Mouse (Mus musculus): ENCODE measurements around the gene Neurl1a. TPM values are rescaled to one million over a fixed set of nuclear protein-coding genes. Genes with fewer than 3 reads are reported as not detected.

Neurl1a gene
- polyA plus RNA-seq, 1 experiment, result 4.6 TPM

DNA sequence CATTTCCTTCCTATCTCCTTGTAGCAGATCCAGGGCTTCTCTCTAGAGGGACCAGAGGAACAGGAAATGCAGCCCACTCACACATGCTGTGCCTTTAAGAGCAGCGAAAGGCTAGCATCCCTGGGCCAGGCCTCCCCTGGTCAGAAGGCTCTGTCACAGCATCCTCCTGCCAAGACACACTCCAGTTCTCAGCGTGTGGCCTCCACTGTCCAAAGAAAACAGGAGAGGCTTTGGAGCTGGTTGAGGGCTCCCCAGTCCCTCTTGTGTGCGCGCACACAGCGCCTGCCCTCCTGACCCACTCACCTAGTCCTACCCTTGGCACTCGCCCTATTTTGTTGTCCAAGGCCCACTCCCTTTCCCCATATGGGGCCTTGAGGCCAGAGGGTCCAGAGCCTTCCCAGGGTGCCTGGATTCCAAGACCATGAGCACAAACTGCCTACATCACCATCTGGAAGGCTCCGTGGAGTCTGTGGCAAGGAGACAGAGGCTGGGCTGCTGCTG lies 113.9 kb downstream of the Neurl1a start:
- TF ChIP-seq CTCF (IDR thresholded peaks at IDR 0.05; ENCODE audit: control insufficient read depth, insufficient read depth, low read length) (no peak), POLR2A (IDR thresholded peaks at IDR 0.05; ENCODE audit: borderline replicate concordance, control insufficient read depth, low read depth, low read length) (no peak)
- Histone ChIP-seq H3K27ac (ENCODE audit: control insufficient read depth, insufficient read depth, low read depth, low read length, poor library complexity) (no peak overlapping the region), H3K4me3 (replicated peaks; ENCODE audit: control insufficient read depth, low read depth, low read length) (no peak overlapping the region), H3K4me1 (ENCODE audit: control insufficient read depth, insufficient read depth, low read length) (no peaks in the 10 kb centered on the region)
- 81% methylated on average over 7 of the region's 7 CpGs for WGBS

DNA sequence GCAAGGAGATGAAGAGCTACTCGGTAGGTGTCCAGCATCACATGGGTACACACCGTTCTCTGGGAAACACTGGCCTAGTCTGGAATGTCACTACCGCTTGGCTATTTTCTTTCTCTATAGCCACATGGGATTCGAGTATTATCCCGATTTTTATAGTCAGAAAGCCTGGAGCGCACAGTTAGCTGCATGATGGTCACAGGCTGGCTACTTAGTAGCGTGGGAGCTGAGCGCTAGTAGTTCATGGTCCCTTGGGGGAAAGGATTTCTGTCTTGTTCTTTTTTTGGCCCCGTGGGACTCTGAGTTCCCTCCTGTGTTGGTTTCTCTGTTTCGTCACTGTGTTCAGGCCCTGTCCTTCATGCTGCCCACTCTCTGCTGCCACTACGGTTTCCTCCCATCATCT lies 119.5 kb downstream of the Neurl1a start:
- 77% methylated on average over 11 of the region's 11 CpGs for WGBS
- no peak overlapping the region for H3K4me3 ChIP-seq (replicated peaks; ENCODE audit: control insufficient read depth, low read depth, low read length)
- H3K27ac ChIP-seq (ENCODE audit: control insufficient read depth, insufficient read depth, low read depth, low read length, poor library complexity), result no peak overlapping the region
- TF ChIP-seq CTCF (IDR thresholded peaks at IDR 0.05; ENCODE audit: control insufficient read depth, insufficient read depth, low read length), result no peak
- TF ChIP-seq POLR2A (IDR thresholded peaks at IDR 0.05; ENCODE audit: borderline replicate concordance, control insufficient read depth, low read depth, low read length), result no peak
- H3K4me1 ChIP-seq (ENCODE audit: control insufficient read depth, insufficient read depth, low read length), result no peaks in the 10 kb centered on the region

DNA sequence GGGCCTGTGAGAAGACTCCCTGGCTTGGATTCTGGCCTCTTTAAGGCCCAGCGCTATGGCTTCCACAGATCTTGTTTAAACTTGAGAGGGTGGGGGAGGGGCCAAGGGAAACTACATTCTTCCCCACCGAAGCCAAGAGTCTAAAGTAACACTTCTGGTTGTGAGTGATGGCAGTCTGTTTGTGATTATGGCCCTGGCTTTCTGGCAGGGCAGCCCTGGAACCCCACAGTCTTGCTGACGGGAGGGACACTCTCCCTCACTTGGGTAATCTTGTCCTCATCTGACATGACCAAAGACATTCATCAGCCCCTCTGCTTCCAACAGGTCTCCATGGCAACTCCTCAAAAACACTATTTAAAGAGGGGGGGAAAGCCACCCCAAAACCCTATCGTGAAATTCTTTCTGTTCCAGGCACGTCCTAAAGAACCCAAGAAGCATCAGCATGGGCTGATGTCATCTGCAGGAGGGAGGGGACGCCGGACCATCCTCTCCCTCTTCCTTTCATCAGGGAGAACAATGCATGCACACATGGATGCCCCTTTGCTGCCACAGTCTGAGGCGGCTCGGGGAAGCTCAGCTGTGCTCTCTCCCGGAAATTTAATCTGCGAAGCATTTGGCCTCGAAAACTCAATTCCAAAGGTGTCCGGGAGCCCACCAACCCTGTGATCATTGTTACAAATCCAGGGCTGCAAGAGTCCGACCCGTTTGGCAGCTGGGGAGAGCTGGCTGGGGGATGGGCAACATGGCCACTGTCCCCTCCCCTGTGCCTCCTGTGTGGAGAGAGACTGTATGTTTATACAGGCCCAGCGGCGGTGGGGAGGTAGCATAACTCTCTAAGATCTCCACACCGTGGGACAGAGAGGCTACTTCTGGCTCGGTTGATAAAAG lies 122.9 kb downstream of the Neurl1a start:
- no peak for TF ChIP-seq POLR2A (IDR thresholded peaks at IDR 0.05; ENCODE audit: borderline replicate concordance, control insufficient read depth, low read depth, low read length)
- no peak for TF ChIP-seq CTCF (IDR thresholded peaks at IDR 0.05; ENCODE audit: control insufficient read depth, insufficient read depth, low read length)
- H3K27ac ChIP-seq (ENCODE audit: control insufficient read depth, insufficient read depth, low read depth, low read length, poor library complexity), result no peak overlapping the region
- 83% methylated on average over 19 of the region's 19 CpGs for WGBS
- H3K4me1 ChIP-seq (ENCODE audit: control insufficient read depth, insufficient read depth, low read length), result no peaks in the 10 kb centered on the region
- no peak overlapping the region for H3K4me3 ChIP-seq (replicated peaks; ENCODE audit: control insufficient read depth, low read depth, low read length)

DNA sequence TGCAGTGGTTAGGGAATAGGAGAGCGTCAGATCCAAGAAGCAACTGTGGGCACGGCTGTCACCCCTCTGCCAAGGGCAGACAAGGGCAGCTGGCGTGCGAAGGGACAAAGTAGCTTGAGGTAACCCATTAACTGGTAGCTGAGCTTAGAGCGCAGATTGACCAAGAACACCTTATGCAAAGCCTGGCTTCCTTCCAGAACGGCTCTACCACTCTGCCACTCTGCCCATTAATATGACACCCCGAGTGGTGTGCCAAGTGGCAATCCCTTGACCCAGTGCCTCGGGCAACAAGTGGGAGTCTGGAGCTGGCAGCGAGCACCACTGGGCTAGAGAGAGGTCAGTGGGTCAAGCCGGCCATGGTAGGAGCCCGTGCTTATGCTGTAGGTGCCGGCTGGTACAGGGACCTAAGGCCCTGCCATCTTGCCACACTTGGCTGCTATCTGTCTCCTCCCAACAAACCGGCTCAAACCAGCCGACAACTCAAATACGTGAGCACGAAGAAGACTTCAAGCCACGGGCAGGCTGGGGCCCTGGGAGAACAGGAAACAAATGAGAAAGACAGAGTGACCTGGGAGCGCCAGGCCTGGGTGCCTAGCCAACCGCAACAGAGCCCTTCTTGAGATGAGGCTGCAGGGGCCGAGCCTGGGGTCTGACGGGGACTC lies 123.7 kb downstream of the Neurl1a start:
- TF ChIP-seq POLR2A (IDR thresholded peaks at IDR 0.05; ENCODE audit: borderline replicate concordance, control insufficient read depth, low read depth, low read length), result no peak
- no peak for TF ChIP-seq CTCF (IDR thresholded peaks at IDR 0.05; ENCODE audit: control insufficient read depth, insufficient read depth, low read length)
- Histone ChIP-seq H3K4me1 (ENCODE audit: control insufficient read depth, insufficient read depth, low read length) (no peaks in the 10 kb centered on the region), H3K27ac (ENCODE audit: control insufficient read depth, insufficient read depth, low read depth, low read length, poor library complexity) (no peak overlapping the region), H3K4me3 (replicated peaks; ENCODE audit: control insufficient read depth, low read depth, low read length) (no peak overlapping the region)
- 84% methylated on average over 21 of the region's 21 CpGs for WGBS

DNA sequence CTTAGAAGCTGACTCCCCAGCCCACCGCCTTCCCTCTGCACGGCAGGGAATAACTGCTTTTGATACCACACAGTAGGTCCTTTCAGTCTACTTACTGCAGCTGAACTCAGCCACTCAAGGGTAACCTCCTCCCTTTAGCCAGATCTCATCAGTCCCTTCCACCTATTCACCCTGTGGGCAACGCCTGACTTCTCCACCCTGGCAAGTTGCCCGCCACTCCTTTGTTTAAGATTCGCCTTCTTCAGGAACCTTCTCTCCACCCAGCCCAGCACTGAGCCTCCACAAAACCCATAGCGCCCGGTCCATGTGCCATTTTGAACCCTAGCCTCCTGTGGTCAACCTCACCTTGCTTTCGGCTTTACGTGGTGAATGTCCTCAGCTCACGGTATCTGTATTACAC lies 124.5 kb downstream of the Neurl1a start:
- Histone ChIP-seq H3K27ac (ENCODE audit: control insufficient read depth, insufficient read depth, low read depth, low read length, poor library complexity) (no peak overlapping the region), H3K4me1 (ENCODE audit: control insufficient read depth, insufficient read depth, low read length) (no peaks in the 10 kb centered on the region), H3K4me3 (replicated peaks; ENCODE audit: control insufficient read depth, low read depth, low read length) (no peak overlapping the region)
- TF ChIP-seq POLR2A (IDR thresholded peaks at IDR 0.05; ENCODE audit: borderline replicate concordance, control insufficient read depth, low read depth, low read length) (no peak), CTCF (IDR thresholded peaks at IDR 0.05; ENCODE audit: control insufficient read depth, insufficient read depth, low read length) (no peak)
- 82% methylated on average over 10 of the region's 10 CpGs for WGBS

DNA sequence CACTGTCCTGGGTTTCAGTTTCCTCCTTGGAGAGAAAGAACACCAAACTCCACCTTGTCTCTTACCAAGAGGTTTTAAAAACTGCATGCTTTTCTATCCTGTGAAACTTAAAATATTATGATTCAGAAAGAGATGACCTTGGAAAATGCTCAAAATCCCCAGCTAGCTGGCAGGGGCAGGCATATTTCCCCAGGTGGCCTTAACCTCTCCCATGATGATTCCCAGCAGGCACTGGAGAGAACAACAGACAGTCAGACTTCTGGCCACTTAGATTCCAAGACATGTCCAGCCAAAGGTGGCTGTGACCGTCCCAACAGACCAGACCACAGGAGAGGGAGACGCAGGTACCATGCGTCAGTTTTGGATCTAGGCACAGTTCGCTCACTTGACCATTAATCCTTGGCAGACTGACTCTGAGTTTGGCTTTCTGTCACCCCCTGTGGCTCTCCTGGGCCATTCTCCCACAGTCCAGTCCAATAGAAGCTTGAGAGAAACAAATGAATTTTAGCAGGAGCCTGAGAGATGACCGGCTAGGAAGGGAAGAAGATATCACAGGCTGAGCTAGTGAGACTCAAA lies 125.6 kb downstream of the Neurl1a start:
- WGBS, result 85% methylated on average over 5 of the region's 5 CpGs
- Histone ChIP-seq H3K4me1 (ENCODE audit: control insufficient read depth, insufficient read depth, low read length) (no peaks in the 10 kb centered on the region), H3K27ac (ENCODE audit: control insufficient read depth, insufficient read depth, low read depth, low read length, poor library complexity) (no peak overlapping the region), H3K4me3 (replicated peaks; ENCODE audit: control insufficient read depth, low read depth, low read length) (no peak overlapping the region)
- no peak for TF ChIP-seq POLR2A (IDR thresholded peaks at IDR 0.05; ENCODE audit: borderline replicate concordance, control insufficient read depth, low read depth, low read length)
- TF ChIP-seq CTCF (IDR thresholded peaks at IDR 0.05; ENCODE audit: control insufficient read depth, insufficient read depth, low read length), result no peak

DNA sequence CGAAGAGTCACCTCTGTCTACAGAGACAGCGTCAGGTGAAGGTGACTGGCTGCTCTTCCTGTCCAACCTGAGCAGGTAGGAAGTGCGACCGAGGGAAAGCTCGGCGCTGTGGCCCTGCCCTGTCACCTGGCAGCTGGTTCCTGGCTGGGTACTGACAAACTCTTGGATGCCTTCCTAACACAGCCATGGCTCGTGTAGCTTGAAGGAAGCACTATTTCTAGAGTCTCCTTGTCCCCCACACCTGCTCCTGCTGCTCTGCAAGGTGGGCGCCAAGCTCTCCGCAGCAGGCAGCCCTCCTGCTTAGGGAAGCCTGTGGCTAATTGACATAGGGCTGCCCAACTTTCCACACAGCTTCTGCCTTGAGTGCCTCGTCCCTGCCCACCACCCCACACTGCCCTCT lies 126.8 kb downstream of the Neurl1a start:
- H3K27ac ChIP-seq (ENCODE audit: control insufficient read depth, insufficient read depth, low read depth, low read length, poor library complexity), result no peak overlapping the region
- no peak overlapping the region for H3K4me3 ChIP-seq (replicated peaks; ENCODE audit: control insufficient read depth, low read depth, low read length)
- WGBS, result 84% methylated on average over 10 of the region's 10 CpGs
- H3K4me1 ChIP-seq (ENCODE audit: control insufficient read depth, insufficient read depth, low read length), result no peaks in the 10 kb centered on the region
- TF ChIP-seq CTCF (IDR thresholded peaks at IDR 0.05; ENCODE audit: control insufficient read depth, insufficient read depth, low read length) (no peak), POLR2A (IDR thresholded peaks at IDR 0.05; ENCODE audit: borderline replicate concordance, control insufficient read depth, low read depth, low read length) (no peak)

Data from bone marrow, adult 2 months (tissue).